Mouse (Mus musculus) liver, embryonic 13.5 days (tissue): ENCODE results near the gene Scml4. TPM values are rescaled to one million over a fixed set of nuclear protein-coding genes. Genes with fewer than 3 reads are reported as not detected.

ENCODE experiments used
- ATAC-seq: fragments of 200-750 bp; cut with Nextera tagmentation; 2 replicates; pipeline ENCODE4 v1.8.0; 2017; ENCODE audit warnings: low read depth, mild to moderate bottlenecking, moderate number of reproducible peaks, moderate library complexity
- DNase-seq: peaks from one replicate; pipeline ENCODE4 v3.0.0; 2022
- H3K27ac ChIP-seq: fragments of 300-500 bp; sonication (generic); 2 replicates; pipeline ENCODE4 v1.5.1; 2015; ENCODE audit warnings: moderate library complexity, mild to moderate bottlenecking, inconsistent platforms
- H3K27me3 ChIP-seq: fragments of 300-500 bp; sonication (generic); 2 replicates; pipeline ENCODE4 v1.6.1; 2015; ENCODE audit warnings: mild to moderate bottlenecking, inconsistent platforms
- H3K36me3 ChIP-seq: fragments of 300-500 bp; sonication (generic); 2 replicates; pipeline ENCODE4 v1.6.1; 2015; ENCODE audit warnings: mild to moderate bottlenecking, inconsistent platforms
- H3K4me1 ChIP-seq: fragments of 300-500 bp; sonication (generic); replicated peaks from 2 replicates; pipeline ENCODE4 v1.6.1; 2015; ENCODE audit warnings: inconsistent platforms
- H3K4me2 ChIP-seq: fragments of 300-500 bp; sonication (generic); 2 replicates; pipeline ENCODE4 v1.6.1; 2015; ENCODE audit warnings: inconsistent platforms, mild to moderate bottlenecking, moderate library complexity
- H3K4me3 ChIP-seq: fragments of 300-500 bp; sonication (generic); replicated peaks from 2 replicates; pipeline ENCODE4 v1.5.1; 2015; ENCODE audit warnings: mild to moderate bottlenecking, inconsistent platforms
- H3K9ac ChIP-seq: fragments of 300-500 bp; sonication (generic); 2 replicates; pipeline ENCODE4 v1.6.1; 2015; ENCODE audit warnings: mild to moderate bottlenecking, inconsistent platforms
- H3K9me3 ChIP-seq: fragments of 300-500 bp; sonication (generic); replicated peaks from 2 replicates; pipeline ENCODE4 v1.6.1; 2016; ENCODE audit warnings: inconsistent platforms
- WGBS: fragments of 180-500 bp; shearing (Covaris S2); methylation state at CpG from one replicate; pipeline ENCODE4 v1.1.7; 2015; ENCODE audit not compliant: insufficient replicate concordance; 5-methylcytosine and 5-hydroxymethylcytosine counted together
- polyA plus RNA-seq: library from polyadenylated mRNA; unstranded; fragments of >200 nt; fragmentation: Nextera tagmentation; extraction: Ambion mirVana; gene quantifications from 2 replicates; pipeline ENCODE4 v1.2.1, GENCODE M21; 2015

Gene Scml4
- polyA plus RNA-seq, 1 experiment from 2014 or later: 0.20 TPM

- no peak overlapping the region for H3K4me3 ChIP-seq
- no peaks in the 10 kb centered on the region for H3K4me1 ChIP-seq
- WGBS: 59% methylated on average over 1 of the region's 1 CpGs
- H3K4me2 ChIP-seq: no peak overlapping the region
- DNase-seq (no peak), ATAC-seq (no peak)
- H3K9ac ChIP-seq: no peak overlapping the region
- H3K36me3 ChIP-seq: no peaks in the 10 kb centered on the region
- no peak overlapping the region for H3K27ac ChIP-seq
- no peaks in the 10 kb centered on the region for H3K9me3 ChIP-seq
- 0 out of 2 replicates have a peak, but pooled peaks cover 4% of the 10 kb centered on the region for H3K27me3 ChIP-seq
Observed at GRCm38 (mm10) chr10:42903054-42903453, 42.9 kb downstream of the Scml4 start.

DNA sequence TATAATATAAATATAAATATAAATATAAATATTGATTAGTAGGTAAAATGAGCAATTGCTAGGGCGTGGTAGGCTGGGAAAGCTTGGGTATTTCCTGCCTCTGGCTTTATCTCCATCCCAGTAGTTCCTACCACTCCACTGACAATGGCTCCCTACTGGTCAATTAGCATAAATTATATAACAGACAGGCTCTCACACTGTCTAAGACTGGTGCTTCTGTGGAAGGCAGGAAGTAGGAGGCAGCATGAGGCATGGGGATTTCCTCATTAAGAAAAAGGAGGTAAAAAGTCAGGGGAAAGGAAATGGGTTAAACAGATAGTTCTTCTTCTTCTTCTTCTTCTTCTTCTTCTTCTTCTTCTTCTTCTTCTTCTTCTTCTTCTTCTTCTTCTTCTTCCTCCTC is 48.4 kb downstream of the Scml4 start:
- Histone ChIP-seq H3K4me2 (no peak overlapping the region), H3K36me3 (no peaks in the 10 kb centered on the region), H3K9ac (no peak overlapping the region), H3K27me3 (no peaks in the 10 kb centered on the region), H3K4me1 (no peaks in the 10 kb centered on the region), H3K27ac (no peak overlapping the region), H3K4me3 (no peak overlapping the region), H3K9me3 (no peaks in the 10 kb centered on the region)
- no peak for DNase-seq
- no peak for ATAC-seq
- 38% methylated on average over 1 of the region's 1 CpGs for WGBS

DNA sequence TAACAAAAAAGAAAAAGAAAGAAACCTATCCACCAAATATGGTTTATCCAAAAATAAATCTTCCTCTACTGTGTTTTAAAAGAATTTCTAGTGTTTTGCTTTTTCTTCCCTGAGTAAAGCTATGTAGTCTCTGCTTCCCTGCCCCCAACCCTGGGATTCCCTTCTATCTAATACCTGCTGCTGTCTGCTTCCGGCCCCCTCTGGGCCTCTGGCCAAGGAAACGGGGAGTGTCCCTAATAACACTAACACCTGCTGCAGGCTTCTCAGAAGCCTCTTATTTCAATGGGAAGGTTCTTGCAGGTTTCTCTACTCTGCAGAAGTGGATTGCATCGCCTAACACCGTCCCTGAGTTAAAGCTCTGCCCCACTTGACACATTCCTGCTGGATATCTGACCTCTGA is 50.4 kb downstream of the Scml4 start:
- Histone ChIP-seq H3K27me3 (no peaks in the 10 kb centered on the region), H3K36me3 (no peaks in the 10 kb centered on the region), H3K4me1 (peaks cover 7% of the 10 kb centered on the region; the same call in 1 of the 2 replicates), H3K4me3 (no peak overlapping the region), H3K4me2 (no peak overlapping the region), H3K9me3 (no peaks in the 10 kb centered on the region), H3K27ac (no peak overlapping the region), H3K9ac (no peak overlapping the region)
- WGBS: 53% methylated on average over 4 of the region's 4 CpGs
- no peak for ATAC-seq
- DNase-seq: no peak

DNA sequence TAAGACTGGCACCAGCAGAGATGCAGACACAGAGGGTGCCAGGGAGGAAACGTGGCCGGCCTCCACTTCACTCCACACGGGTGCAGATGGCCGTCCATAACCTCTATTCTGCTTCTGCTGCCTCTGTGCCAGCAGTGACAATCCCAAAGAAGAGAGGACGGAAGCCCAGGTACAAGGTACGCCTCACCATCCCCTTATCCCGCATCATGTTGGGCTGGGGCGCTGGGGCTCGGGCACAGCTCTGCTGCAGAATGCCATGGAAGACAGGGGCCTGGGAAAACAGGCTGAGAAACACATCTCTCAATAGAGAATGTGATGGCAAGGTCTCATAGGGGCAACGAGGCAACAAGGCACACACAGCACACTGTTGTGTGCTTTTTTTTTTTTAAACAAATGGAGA is 51.9 kb downstream of the Scml4 start:
- H3K36me3 ChIP-seq: no peaks in the 10 kb centered on the region
- no peak overlapping the region for H3K9ac ChIP-seq
- DNase-seq (no peak), ATAC-seq (no peak)
- no peaks in the 10 kb centered on the region for H3K27me3 ChIP-seq
- H3K4me1 ChIP-seq: peaks cover 7% of the 10 kb centered on the region; the same call in 1 of the 2 replicates
- 77% methylated on average over 10 of the region's 10 CpGs for WGBS
- H3K27ac ChIP-seq: no peak overlapping the region
- no peaks in the 10 kb centered on the region for H3K9me3 ChIP-seq
- no peak overlapping the region for H3K4me3 ChIP-seq
- no peak overlapping the region for H3K4me2 ChIP-seq

GRCm38 (mm10) chr10:42913196-42913595 is 53.0 kb downstream of the Scml4 start:
- H3K4me3 ChIP-seq: no peak overlapping the region
- no peak for DNase-seq
- H3K27ac ChIP-seq: no peak overlapping the region
- H3K9me3 ChIP-seq: no peaks in the 10 kb centered on the region
- H3K4me2 ChIP-seq: no peak overlapping the region
- 42% methylated on average over 4 of the region's 4 CpGs for WGBS
- no peaks in the 10 kb centered on the region for H3K27me3 ChIP-seq
- no peak for ATAC-seq
- H3K36me3 ChIP-seq: no peaks in the 10 kb centered on the region
- peaks cover 7% of the 10 kb centered on the region; the same call in 1 of the 2 replicates for H3K4me1 ChIP-seq
- no peak overlapping the region for H3K9ac ChIP-seq

- Histone ChIP-seq H3K4me3 (no peak overlapping the region), H3K27me3 (no peaks in the 10 kb centered on the region), H3K9ac (no peak overlapping the region), H3K27ac (no peak overlapping the region), H3K9me3 (no peaks in the 10 kb centered on the region), H3K36me3 (no peaks in the 10 kb centered on the region), H3K4me2 (no peak overlapping the region), H3K4me1 (peaks cover 7% of the 10 kb centered on the region; the same call in 1 of the 2 replicates)
- no peak for ATAC-seq
- no peak for DNase-seq
- 13% methylated on average over 6 of the region's 6 CpGs for WGBS
Observed at GRCm38 (mm10) chr10:42914146-42914545, 54.0 kb downstream of the Scml4 start.

DNA sequence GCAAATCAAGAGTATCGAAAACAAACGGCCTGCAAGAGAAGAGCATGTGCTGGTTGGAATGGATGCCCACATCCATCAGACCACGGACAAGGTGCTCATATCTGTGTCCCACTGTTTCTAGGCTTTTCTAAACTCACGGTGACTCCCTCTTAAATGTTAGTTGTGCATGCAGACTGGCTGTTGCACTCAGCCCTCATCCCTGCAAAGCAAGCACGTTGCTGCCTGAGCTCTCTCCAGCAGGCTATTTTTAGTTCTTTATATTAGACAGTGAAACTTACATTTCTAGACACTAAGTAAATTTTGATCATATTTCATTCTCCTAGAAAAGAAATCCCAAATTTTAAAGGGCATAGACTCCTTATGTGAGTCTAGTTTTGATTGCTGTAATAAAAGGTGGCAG is 57.2 kb downstream of the Scml4 start:
- H3K27ac ChIP-seq: no peak overlapping the region
- H3K27me3 ChIP-seq: no peaks in the 10 kb centered on the region
- no peaks in the 10 kb centered on the region for H3K36me3 ChIP-seq
- no peak overlapping the region for H3K4me2 ChIP-seq
- DNase-seq (no peak), ATAC-seq (no peak)
- no peak overlapping the region for H3K9ac ChIP-seq
- 65% methylated on average over 5 of the region's 5 CpGs for WGBS
- H3K4me3 ChIP-seq: no peak overlapping the region
- no peaks in the 10 kb centered on the region for H3K9me3 ChIP-seq
- H3K4me1 ChIP-seq: peaks cover 7% of the 10 kb centered on the region; the same call in 1 of the 2 replicates

DNA sequence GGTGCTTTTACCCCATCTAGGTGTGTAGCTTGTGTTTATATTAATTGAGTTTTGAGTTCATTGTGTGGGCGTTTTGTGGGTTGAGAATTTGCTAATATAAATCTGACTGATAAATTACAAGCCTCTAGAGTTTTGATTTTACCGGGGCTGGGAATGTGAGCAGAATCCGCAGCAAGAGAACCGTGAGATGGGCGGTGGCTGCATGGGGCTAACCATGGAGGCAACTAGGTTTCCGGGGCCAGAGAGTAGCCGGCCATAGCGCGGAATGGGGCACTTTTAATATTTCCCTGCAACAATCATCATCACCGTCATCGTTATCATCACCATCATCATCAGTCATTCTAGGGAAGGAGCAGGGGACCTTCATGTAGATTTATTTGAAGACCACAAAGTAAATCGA is 59.6 kb downstream of the Scml4 start:
- no peak for ATAC-seq
- Histone ChIP-seq H3K27me3 (no peaks in the 10 kb centered on the region), H3K9me3 (no peaks in the 10 kb centered on the region), H3K4me1 (no peaks in the 10 kb centered on the region), H3K27ac (no peak overlapping the region), H3K4me3 (no peak overlapping the region), H3K4me2 (no peak overlapping the region), H3K9ac (no peak overlapping the region), H3K36me3 (no peaks in the 10 kb centered on the region)
- DNase-seq: no peak
- 77% methylated on average over 12 of the region's 12 CpGs for WGBS

DNA sequence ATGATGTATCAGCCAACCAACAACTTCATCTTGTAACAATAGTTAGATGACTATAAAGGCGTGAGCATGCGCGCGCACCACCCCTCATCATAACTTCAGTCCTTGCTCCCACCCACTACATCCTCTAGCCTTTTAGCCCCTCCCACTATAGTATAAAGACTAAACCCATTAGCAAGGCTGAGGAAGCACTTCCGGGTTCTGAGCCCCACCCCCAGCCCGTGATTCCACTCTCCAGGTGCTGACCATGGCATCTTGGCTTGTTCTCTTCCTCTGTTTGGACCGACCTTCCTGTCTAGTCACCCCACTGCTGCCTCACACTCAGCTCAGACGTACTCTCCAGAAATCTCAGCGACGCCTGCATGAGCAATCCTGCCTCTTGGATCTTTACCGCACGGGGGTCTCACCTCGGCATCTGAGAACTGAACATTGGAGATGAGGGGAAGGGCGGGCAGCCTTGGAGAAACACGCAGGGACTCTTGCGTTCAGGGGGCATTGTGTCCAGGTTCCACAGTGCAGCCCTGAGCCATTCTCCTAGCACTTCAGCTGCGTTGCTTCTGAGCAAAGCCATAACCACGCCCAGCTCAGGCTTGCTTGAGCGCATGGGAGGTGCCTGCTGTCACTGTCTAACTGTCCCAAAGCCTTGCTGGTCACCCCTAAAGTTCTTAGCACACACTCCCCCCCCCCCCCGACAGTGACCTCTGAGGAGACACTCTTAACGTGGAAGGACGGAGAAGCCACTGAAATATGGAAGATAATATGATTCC is 65.1 kb downstream of the Scml4 start:
- peak overlapping the region; percentile 17; the same call in 1 of the 2 replicates for H3K4me2 ChIP-seq
- no peak for DNase-seq

GRCm38 (mm10) chr10:42930121-42930650 is 70.0 kb downstream of the Scml4 start:
- Histone ChIP-seq H3K27ac (no peak overlapping the region), H3K27me3 (no peaks in the 10 kb centered on the region), H3K9me3 (no peaks in the 10 kb centered on the region), H3K4me3 (no peak overlapping the region), H3K36me3 (no peaks in the 10 kb centered on the region), H3K9ac (no peak overlapping the region), H3K4me2 (no peak overlapping the region), H3K4me1 (no peaks in the 10 kb centered on the region)
- DNase-seq (no peak), ATAC-seq (no peak)
- 78% methylated on average over 23 of the region's 23 CpGs for WGBS

More for the DNA sequence above, 65.1 kb downstream of the Scml4 start:
- no peaks in the 10 kb centered on the region for H3K9me3 ChIP-seq
- H3K27me3 ChIP-seq: no peaks in the 10 kb centered on the region
- no peaks in the 10 kb centered on the region for H3K36me3 ChIP-seq
- 60% methylated on average over 22 of the region's 22 CpGs for WGBS
- no peak overlapping the region for H3K9ac ChIP-seq
- no peaks in the 10 kb centered on the region for H3K4me1 ChIP-seq
- no peak overlapping the region for H3K4me3 ChIP-seq
- no peak overlapping the region for H3K27ac ChIP-seq
- ATAC-seq: no peak

- no peaks in the 10 kb centered on the region for H3K9me3 ChIP-seq
- no peaks in the 10 kb centered on the region for H3K36me3 ChIP-seq
- no peak for ATAC-seq
- no peak overlapping the region for H3K9ac ChIP-seq
- no peaks in the 10 kb centered on the region for H3K4me1 ChIP-seq
- 62% methylated on average over 14 of the region's 14 CpGs for WGBS
- H3K27ac ChIP-seq: no peak overlapping the region
- no peak overlapping the region for H3K4me3 ChIP-seq
- DNase-seq: no peak
- no peak overlapping the region for H3K4me2 ChIP-seq
- no peaks in the 10 kb centered on the region for H3K27me3 ChIP-seq
Observed at GRCm38 (mm10) chr10:42932862-42933480, 72.8 kb downstream of the Scml4 start.
